Mouse (Mus musculus) embryo, embryonic 11.5 days (tissue): ENCODE results near the gene Sdhb.
A peak's percentile ranks its signal among the peaks of the same experiment; 100 is the strongest.

Experiments used
- DNase-seq: peaks from one replicate; pipeline ENCODE4 v3.0.0-alpha.2; 2012; ENCODE audit warnings: low read depth, low spot score

Gene Sdhb

GRCm38 (mm10) chr4:140977886-140978692, 17.1 kb downstream of the Sdhb start:
- no peak for DNase-seq

- no peak for DNase-seq
These were observed 20.6 kb downstream of the Sdhb start for GRCm38 (mm10) chr4:140981605-140982004.

- no peak for DNase-seq
These were observed 21.8 kb downstream of the Sdhb start for GRCm38 (mm10) chr4:140982808-140983207.

GRCm38 (mm10) chr4:140983442-140983841, 22.4 kb downstream of the Sdhb start:
- DNase-seq: no peak

GRCm38 (mm10) chr4:140984544-140984943, 23.5 kb downstream of the Sdhb start:
- DNase-seq: no peak

- DNase-seq: no peak
These were observed 25.2 kb downstream of the Sdhb start for GRCm38 (mm10) chr4:140986024-140986710.

GRCm38 (mm10) chr4:140986711-140987395, 25.9 kb downstream of the Sdhb start, which contains the start of gene Atp13a2:
Atp13a2 (plus strand) TSS chr4:140986873.
- peak; percentile 75 for DNase-seq

GRCm38 (mm10) chr4:140987476-140987875, 26.5 kb downstream of the Sdhb start:
- DNase-seq: no peak

GRCm38 (mm10) chr4:140988706-140989290, 27.8 kb downstream of the Sdhb start:
- no peak for DNase-seq

- no peak for DNase-seq
These were observed 28.4 kb downstream of the Sdhb start for GRCm38 (mm10) chr4:140989447-140989846.

- no peak for DNase-seq
These were observed 31.2 kb downstream of the Sdhb start for GRCm38 (mm10) chr4:140992215-140992614.

GRCm38 (mm10) chr4:140993846-140994245, 32.8 kb downstream of the Sdhb start:
- no peak for DNase-seq

- DNase-seq: no peak
These were observed 34.8 kb downstream of the Sdhb start for GRCm38 (mm10) chr4:140995811-140996210.

GRCm38 (mm10) chr4:140996812-140997211, 35.8 kb downstream of the Sdhb start:
- no peak for DNase-seq

- DNase-seq: no peak
These were observed 45.0 kb downstream of the Sdhb start for GRCm38 (mm10) chr4:141005983-141006382.

GRCm38 (mm10) chr4:141008028-141008427, 47.0 kb downstream of the Sdhb start:
- no peak for DNase-seq

GRCm38 (mm10) chr4:141010118-141010517, 49.1 kb downstream of the Sdhb start, which contains the start of gene Mfap2:
Mfap2 (plus strand) TSS chr4:141010418.
- no peak for DNase-seq

- peak; percentile 51 for DNase-seq
These were observed 49.5 kb downstream of the Sdhb start for GRCm38 (mm10) chr4:141010526-141010925.

GRCm38 (mm10) chr4:141010941-141011429, 50.0 kb downstream of the Sdhb start:
- peak; percentile 43 for DNase-seq

- DNase-seq: no peak
These were observed 50.7 kb downstream of the Sdhb start for GRCm38 (mm10) chr4:141011556-141012328.

- no peak for DNase-seq
These were observed 51.6 kb downstream of the Sdhb start for GRCm38 (mm10) chr4:141012558-141012957.
